Mouse (Mus musculus) cerebellum, postnatal 14 days (tissue): ENCODE results near the gene Pf4.
"Not testable (repeated sequence)": the region's sequence is repeated elsewhere in the genome, so short reads cannot be mapped to it uniquely, and the experiment has no call there.

Source experiments
- DNase-seq, 2 experiments: peaks; one replicate each; pipeline ENCODE4 v3.0.0; 2021; ENCODE audit warnings: mixed read lengths in 2 of 2

Pf4 gene

GRCm38 (mm10) chr5:90788114-90788513, 15.9 kb downstream of the Pf4 start:
- DNase-seq = no peak

- no peak for DNase-seq
These were observed 17.3 kb downstream of the Pf4 start for GRCm38 (mm10) chr5:90789306-90790073.

DNA sequence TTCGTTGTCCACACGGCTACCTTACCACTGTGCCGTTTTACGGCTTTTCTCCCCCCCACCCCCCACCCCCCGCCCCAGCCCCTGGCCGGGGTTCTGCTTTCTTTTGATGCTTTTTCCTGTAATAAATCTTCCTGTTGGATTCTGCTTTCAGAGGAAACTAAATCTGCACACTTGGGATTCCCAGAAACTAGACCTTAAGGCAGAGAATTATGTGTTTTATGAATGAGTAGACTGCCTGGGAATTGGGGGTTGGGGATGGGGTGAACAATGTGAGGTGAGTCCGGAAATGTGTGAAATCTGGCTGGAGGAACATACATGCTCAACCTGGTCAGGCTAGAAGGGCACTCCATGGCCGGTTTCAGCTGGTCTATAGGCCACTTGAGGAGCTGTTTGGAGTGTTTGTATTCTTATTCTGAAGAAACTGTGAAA, 17.9 kb downstream of the Pf4 start:
- DNase-seq = no peak

DNA sequence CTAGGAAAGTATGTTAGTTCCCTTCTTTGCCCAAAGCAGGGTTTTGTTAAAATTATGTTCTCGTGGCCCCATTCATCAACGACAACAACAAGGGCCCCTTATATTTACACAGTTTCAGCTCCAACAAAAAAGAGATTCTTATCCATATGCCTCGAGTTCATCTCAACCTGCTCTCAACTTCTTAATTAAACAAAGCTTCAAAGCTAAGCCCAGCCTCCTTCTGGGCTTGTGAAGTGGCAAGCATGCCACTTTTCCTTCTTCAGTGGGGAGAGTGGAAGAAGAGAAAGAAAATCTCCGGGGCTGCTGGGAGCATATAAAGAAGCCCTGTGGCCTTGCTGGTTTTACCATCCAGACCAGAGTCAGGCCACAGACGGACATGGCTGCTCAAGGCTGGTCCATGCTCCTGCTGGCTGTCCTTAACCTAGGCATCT, 22.0 kb downstream of the Pf4 start, which contains the start of gene Cxcl15:
TSS of gene Cxcl15 (plus strand) at position 340 of the 431 bp plus-strand sequence.
- no peak for DNase-seq

DNA sequence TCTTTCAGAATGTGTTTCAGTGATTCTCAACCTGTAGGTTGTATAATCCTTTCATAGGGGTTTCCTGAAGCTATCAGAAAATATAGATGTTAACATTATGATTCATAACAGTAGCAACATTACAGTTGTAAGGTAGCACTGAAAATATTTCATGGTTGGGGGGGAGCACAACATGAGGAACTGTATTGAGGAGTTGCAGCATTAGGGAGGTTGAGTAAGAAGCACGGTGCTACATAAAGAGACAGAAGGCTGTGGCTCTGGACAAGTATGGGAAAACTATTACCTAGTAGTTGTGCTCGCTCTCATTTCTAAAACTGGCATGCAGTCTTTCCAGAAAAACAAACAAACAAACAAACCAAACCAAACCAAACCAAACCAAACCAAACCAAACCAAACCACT, 23.2 kb downstream of the Pf4 start:
- not testable (repeated sequence) for DNase-seq

DNA sequence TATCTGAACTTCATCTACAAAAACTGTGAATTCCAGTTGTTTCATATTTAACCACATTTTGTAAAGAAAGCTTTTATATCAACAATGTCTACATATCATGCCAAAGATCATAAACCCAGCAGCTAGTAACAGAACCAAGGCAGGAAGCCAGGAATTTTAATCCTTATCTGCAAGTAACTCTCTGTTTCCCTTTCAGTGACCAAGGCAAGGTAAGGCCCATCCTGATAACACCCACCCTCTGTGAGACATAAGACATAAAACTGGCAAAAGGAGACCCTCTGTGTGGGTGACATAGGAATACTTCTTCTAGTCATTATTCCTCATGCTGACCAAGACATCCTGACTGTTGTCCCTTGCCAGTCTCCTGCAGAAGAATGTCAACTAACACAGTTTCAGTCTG, 32.3 kb downstream of the Pf4 start:
- DNase-seq = no peak

GRCm38 (mm10) chr5:90806050-90806449, 33.8 kb downstream of the Pf4 start:
- DNase-seq = no peak

GRCm38 (mm10) chr5:90807176-90807950, 35.1 kb downstream of the Pf4 start:
- DNase-seq = no peak

- DNase-seq = no peak
These were observed 47.5 kb downstream of the Pf4 start for GRCm38 (mm10) chr5:90819756-90820155.
